Mouse (Mus musculus) midbrain, postnatal 0 days (tissue): ENCODE data around the gene Tmem151a. TPM values are rescaled to one million over a fixed set of nuclear protein-coding genes. Genes with fewer than 3 reads are reported as not detected.
A peak's percentile ranks its signal among the peaks of the same experiment; 100 is the strongest.

Experiments
- ATAC-seq: fragments of 200-750 bp; cut with Nextera tagmentation; 2 replicates; pipeline ENCODE4 v1.8.0; 2017; ENCODE audit warnings: moderate number of reproducible peaks, mild to moderate bottlenecking, moderate TSS enrichment, moderate library complexity; ENCODE audit not compliant: low FRiP score
- DNase-seq: peaks from one replicate; pipeline ENCODE4 v3.0.0-alpha.2; 2015; ENCODE audit warnings: low spot score
- H3K27ac ChIP-seq: fragments of 300-500 bp; sonication (generic); 2 replicates; pipeline ENCODE4 v1.5.1; 2014; ENCODE audit warnings: low read depth, mild to moderate bottlenecking, low read length, mixed read lengths
- H3K27me3 ChIP-seq: fragments of 300-500 bp; sonication (generic); 2 replicates; pipeline ENCODE4 v1.6.1; 2014; ENCODE audit warnings: low read length, control low read depth, mixed read lengths; ENCODE audit not compliant: insufficient read depth
- H3K36me3 ChIP-seq: fragments of 300-500 bp; sonication (generic); 2 replicates; pipeline ENCODE4 v1.6.1; 2014; ENCODE audit warnings: low read length, control low read depth, mixed read lengths; ENCODE audit not compliant: insufficient read depth
- H3K4me1 ChIP-seq: fragments of 300-500 bp; sonication (generic); 2 replicates; pipeline ENCODE4 v1.6.1; 2014; ENCODE audit warnings: mild to moderate bottlenecking, control low read depth, antibody characterized with exemption, low read length, mixed read lengths; ENCODE audit not compliant: insufficient read depth
- H3K4me2 ChIP-seq: fragments of 300-500 bp; sonication (generic); 2 replicates; pipeline ENCODE4 v1.6.1; 2014; ENCODE audit warnings: low read depth, mild to moderate bottlenecking, low read length, mixed read lengths; ENCODE audit not compliant: poor library complexity, severe bottlenecking
- H3K4me3 ChIP-seq: fragments of 300-500 bp; sonication (generic); 2 replicates; pipeline ENCODE4 v1.5.1; 2014; ENCODE audit warnings: low read depth, mild to moderate bottlenecking, low read length, moderate library complexity
- H3K9ac ChIP-seq: fragments of 300-500 bp; sonication (generic); replicated peaks from 2 replicates; pipeline ENCODE4 v1.6.1; 2014; ENCODE audit warnings: mild to moderate bottlenecking, low read length, moderate library complexity, mixed read lengths; ENCODE audit not compliant: poor library complexity, severe bottlenecking
- H3K9me3 ChIP-seq: fragments of 300-500 bp; sonication (generic); 2 replicates; pipeline ENCODE4 v1.6.1; 2016; ENCODE audit warnings: low read length, control low read depth
- CTCF ChIP-seq: IDR thresholded peaks from 2 replicates; pipeline ENCODE4 v1.5.1; 2016; ENCODE audit warnings: antibody characterized with exemption, mild to moderate bottlenecking
- WGBS: fragments of 180-500 bp; shearing (Covaris S2); extraction: QIAGEN DNeasy Blood & Tissue Kit; methylation state at CpG from one replicate; pipeline ENCODE4 v1.1.7; 2014; 5-methylcytosine and 5-hydroxymethylcytosine counted together
- polyA plus RNA-seq: library from polyadenylated mRNA; unstranded; fragments of >200 nt; fragmentation: Nextera tagmentation; extraction: Ambion mirVana; gene quantifications from 2 replicates; pipeline ENCODE4 v1.2.1, GENCODE M21; 2015
- total RNA-seq: library from RNA; depleted of rRNA; stranded (reverse); fragments of >200 nt; gene quantifications from 2 replicates; pipeline ENCODE4 v1.2.3, GENCODE M21; 2014

The Tmem151a gene
- total and polyA plus RNA-seq, 2 experiments from 2014 or later = 64.0 to 64.2 TPM

- ATAC-seq (no peak), DNase-seq (no peak)
- Histone ChIP-seq H3K27me3 (peaks cover 25% of the 10 kb centered on the region), H3K4me3 (no peak overlapping the region), H3K4me2 (no peak overlapping the region), H3K9me3 (no peaks in the 10 kb centered on the region), H3K36me3 (peaks cover 25% of the 10 kb centered on the region), H3K27ac (no peak overlapping the region), H3K9ac (no peak overlapping the region), H3K4me1 (peaks cover 3% of the 10 kb centered on the region; the same call in 1 of the 2 replicates)
- 71% methylated on average over 24 of the region's 24 CpGs for WGBS
- TF ChIP-seq CTCF = no peak
Measured at GRCm38 (mm10) chr19:5082596-5082995, 2.7 kb downstream of the Tmem151a start.

- Histone ChIP-seq H3K27ac (no peak overlapping the region), H3K4me1 (no peaks in the 10 kb centered on the region), H3K9ac (no peak overlapping the region), H3K4me3 (no peak overlapping the region), H3K36me3 (peaks cover 25% of the 10 kb centered on the region), H3K27me3 (peaks cover 25% of the 10 kb centered on the region), H3K9me3 (no peaks in the 10 kb centered on the region), H3K4me2 (no peak overlapping the region)
- DNase-seq (no peak), ATAC-seq (no peak)
- WGBS = 79% methylated on average over 18 of the region's 18 CpGs
- no peak for TF ChIP-seq CTCF
Measured at GRCm38 (mm10) chr19:5082005-5082404, 3.3 kb downstream of the Tmem151a start.

GRCm38 (mm10) chr19:5079279-5079678 is 6.1 kb downstream of the Tmem151a start:
- Histone ChIP-seq H3K27ac (no peak overlapping the region), H3K4me2 (no peak overlapping the region), H3K9me3 (no peaks in the 10 kb centered on the region), H3K27me3 (peaks cover 26% of the 10 kb centered on the region), H3K9ac (no peak overlapping the region), H3K36me3 (peaks cover 25% of the 10 kb centered on the region), H3K4me3 (no peak overlapping the region), H3K4me1 (no peaks in the 10 kb centered on the region)
- WGBS = 94% methylated on average over 1 of the region's 1 CpGs
- DNase-seq = no peak
- peak; percentile 21; the same call in 1 of the 2 replicates for TF ChIP-seq CTCF
- ATAC-seq = no peak

- TF ChIP-seq CTCF = no peak
- Histone ChIP-seq H3K4me1 (peaks cover 8% of the 10 kb centered on the region), H3K9ac (no peak overlapping the region), H3K27ac (no peak overlapping the region), H3K9me3 (no peaks in the 10 kb centered on the region), H3K4me2 (no peak overlapping the region), H3K36me3 (no peaks in the 10 kb centered on the region), H3K4me3 (no peak overlapping the region), H3K27me3 (peaks cover 18% of the 10 kb centered on the region)
- no peak for ATAC-seq
- no peak for DNase-seq
- WGBS = 47% methylated on average over 5 of the region's 5 CpGs
Measured at GRCm38 (mm10) chr19:5073518-5073917, 11.8 kb downstream of the Tmem151a start.

GRCm38 (mm10) chr19:5073028-5073427 is 12.3 kb downstream of the Tmem151a start:
- Histone ChIP-seq H3K36me3 (no peaks in the 10 kb centered on the region), H3K27me3 (peaks cover 23% of the 10 kb centered on the region), H3K4me1 (peaks cover 8% of the 10 kb centered on the region), H3K4me2 (peak overlapping the region; percentile 91), H3K9ac (no peak overlapping the region), H3K27ac (no peak overlapping the region), H3K4me3 (peak overlapping the region; percentile 45; the same call in 1 of the 2 replicates), H3K9me3 (no peaks in the 10 kb centered on the region)
- WGBS = 2% methylated on average over 15 of the region's 15 CpGs
- ATAC-seq = no peak
- peak; percentile 72 for TF ChIP-seq CTCF
- peak; percentile 78 for DNase-seq

- Histone ChIP-seq H3K9ac (0 out of 2 replicates have a peak overlapping the region, but pooled peaks have one; percentile 66), H3K4me1 (peaks cover 11% of the 10 kb centered on the region), H3K27me3 (peaks cover 25% of the 10 kb centered on the region), H3K4me3 (peak overlapping the region; percentile 45), H3K36me3 (no peaks in the 10 kb centered on the region), H3K9me3 (no peaks in the 10 kb centered on the region), H3K27ac (no peak overlapping the region), H3K4me2 (peak overlapping the region; percentile 91)
- TF ChIP-seq CTCF = no peak
- ATAC-seq (no peak), DNase-seq (no peak)
- WGBS = 3% methylated on average over 20 of the region's 20 CpGs
Measured at GRCm38 (mm10) chr19:5072389-5073019, 12.8 kb downstream of the Tmem151a start.
